Mouse (Mus musculus) bone marrow, adult 2 months (tissue): ENCODE data around the gene Pzp.

Experiments
- CTCF ChIP-seq: fragments of 200-500 bp; IDR thresholded peaks from 2 replicates; pipeline ENCODE4 v1.5.1; 2011; ENCODE audit warnings: low read length, control low read depth; ENCODE audit not compliant: control insufficient read depth, insufficient read depth
- POLR2A ChIP-seq: fragments of 200-500 bp; IDR thresholded peaks from 2 replicates; pipeline ENCODE4 v1.6.1; 2011; ENCODE audit warnings: low read depth, mild to moderate bottlenecking, control low read depth, low read length, borderline replicate concordance; ENCODE audit not compliant: control insufficient read depth

GRCm38 (mm10) chr6:128477495-128477894 lies 49.0 kb downstream of the Pzp start:
- no peak for TF ChIP-seq CTCF
- TF ChIP-seq POLR2A, result no peak
